Mouse (Mus musculus) MEL (cell line): ENCODE measurements at regions not wholly inside any gene's neighbourhood (a gene's known extent, or its start where the extent isn't known, plus 50 kb on each side); places are given as distances from the start of the nearest gene placed in this dataset.

Experiments used
- E2F4 ChIP-seq: IDR thresholded peaks from 2 replicates; pipeline ENCODE4 v1.6.1; 2011; ENCODE audit warnings: low read depth, low read length, improper control_type of control experiment, borderline replicate concordance
- GATA1 ChIP-seq: IDR thresholded peaks from 2 replicates; pipeline ENCODE4 v1.6.1; 2011; ENCODE audit warnings: low read depth, low read length, improper control_type of control experiment
- POLR2AphosphoS5 ChIP-seq: IDR thresholded peaks from 2 replicates; pipeline ENCODE4 v1.6.1; 2012; ENCODE audit warnings: low read depth, borderline replicate concordance, mild to moderate bottlenecking, inconsistent platforms, low read length, moderate library complexity, mixed read lengths

GRCm38 (mm10) chr1:12285551-12285950 is 871.6 kb downstream of the A830018L16Rik start:
- TF ChIP-seq GATA1: no peak
- TF ChIP-seq E2F4: no peak
- no peak for TF ChIP-seq POLR2AphosphoS5
